Mouse (Mus musculus) G1E (cell line): ENCODE results near the gene Timp3.

Source experiments
- CTCF ChIP-seq: IDR thresholded peaks from 2 replicates; pipeline ENCODE4 v1.5.1; 2012; ENCODE audit warnings: low read depth, low read length, inconsistent platforms, mixed read lengths
- GATA1 ChIP-seq: IDR thresholded peaks from 2 replicates; pipeline ENCODE4 v1.6.1; 2012; ENCODE audit warnings: borderline replicate concordance, low read length, inconsistent platforms, mixed read lengths
- GATA2 ChIP-seq: IDR thresholded peaks from 2 replicates; pipeline ENCODE4 v1.6.1; 2012; ENCODE audit warnings: low read depth, low read length, inconsistent platforms, borderline replicate concordance
- POLR2AphosphoS5 ChIP-seq: IDR thresholded peaks from 2 replicates; pipeline ENCODE4 v1.6.1; 2012; ENCODE audit warnings: low read depth, low read length, inconsistent platforms; ENCODE audit not compliant: insufficient replicate concordance
- TAL1 ChIP-seq: conservative IDR thresholded peaks from 2 replicates; pipeline ENCODE4 v1.6.1; 2012; ENCODE audit warnings: low read depth, low read length, inconsistent platforms, mixed read lengths

GRCm38 (mm10) chr10:86343362-86343761, 43.2 kb downstream of the Timp3 start:
- no peak for TF ChIP-seq GATA1
- no peak for TF ChIP-seq CTCF
- no peak for TF ChIP-seq TAL1
- no peak for TF ChIP-seq GATA2
- TF ChIP-seq POLR2AphosphoS5, result no peak
